Mouse (Mus musculus) erythroblast, adult 5-6 weeks (primary cell): ENCODE data around the gene Lrrc38. TPM values are rescaled to one million over a fixed set of nuclear protein-coding genes. Genes with fewer than 3 reads are reported as not detected.
"Not testable (repeated sequence)": the region's sequence is repeated elsewhere in the genome, so short reads cannot be mapped to it uniquely, and the experiment has no call there.

Experiments used
- ATAC-seq: replicated peaks from 2 replicates; pipeline ENCODE4 v1.8.0; 2016; ENCODE audit warnings: moderate number of reproducible peaks, mild to moderate bottlenecking, moderate TSS enrichment, inconsistent platforms; ENCODE audit not compliant: poor library complexity, low FRiP score, severe bottlenecking
- total RNA-seq, 2 experiments: library from RNA; stranded (forward) in 1 of 2; stranded (reverse) in 1 of 2; fragments of 150-400 nt in 1 of 2; fragments of 200-764, 138-1000 nt in 1 of 2; gene quantifications; 2 replicates each; pipeline versions ENCODE4 v1.2.3 to v1.2.4; 2015 to 2017; ENCODE audit warnings: low replicate concordance in 2 of 2

Lrrc38 gene
- total RNA-seq (2015; ENCODE audit: low replicate concordance) (not detected in 2 replicates), total RNA-seq (2017; ENCODE audit: low replicate concordance) (not detected in 2 replicates)

- no peak for ATAC-seq
These were observed at the start of gene Lrrc38 for GRCm38 (mm10) chr4:143349484-143349906. Gene Lrrc38, plus strand, starts transcription at chr4:143349757.

DNA sequence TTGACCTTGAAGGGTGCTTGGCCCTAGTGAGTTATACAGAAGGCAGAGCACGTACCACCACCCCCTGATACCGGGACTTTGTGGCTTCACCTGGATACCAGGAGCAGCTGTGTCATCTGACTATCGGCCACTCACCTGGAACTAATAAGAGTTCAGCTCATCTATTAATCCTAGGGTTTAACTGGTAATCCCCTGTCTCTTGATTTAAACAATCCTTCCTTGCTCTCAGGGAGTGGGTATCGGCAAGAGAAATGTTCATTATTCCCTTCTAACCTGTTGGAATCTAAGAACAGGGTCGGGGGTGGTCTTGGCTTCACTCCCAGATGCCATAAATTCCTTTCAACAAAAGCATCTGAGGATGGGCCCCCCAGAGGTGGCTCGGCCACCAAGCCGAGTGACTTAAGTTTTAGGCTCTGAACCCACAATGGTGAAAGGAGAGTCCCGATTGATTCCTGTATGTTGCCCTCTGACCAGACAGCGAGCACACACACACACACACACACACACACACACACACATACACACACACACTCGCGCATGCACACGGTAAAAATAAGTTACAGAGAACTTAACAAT, 49.4 kb upstream of the Lrrc38 start:
- ATAC-seq = no peak

DNA sequence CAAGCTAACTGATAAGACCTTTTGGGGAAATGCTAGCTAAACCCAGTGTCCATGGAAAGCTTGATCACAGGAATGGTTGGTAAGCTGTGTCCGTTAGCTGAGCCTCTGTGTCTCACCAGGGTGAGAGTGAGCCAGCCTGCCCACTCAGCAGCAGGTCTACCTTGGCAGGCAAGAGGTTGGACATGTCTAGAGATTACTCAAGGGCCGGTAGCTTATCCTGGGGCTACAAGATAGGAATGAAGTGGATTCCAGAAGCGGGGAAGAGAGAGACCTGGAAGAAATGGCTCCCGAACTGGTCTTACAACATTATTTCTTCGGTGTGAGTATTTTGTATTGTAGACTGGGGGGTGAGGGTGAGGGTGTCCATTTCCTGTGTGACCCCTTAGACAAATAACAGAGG, 48.5 kb upstream of the Lrrc38 start:
- ATAC-seq = no peak

GRCm38 (mm10) chr4:143301875-143302274, 47.7 kb upstream of the Lrrc38 start:
- ATAC-seq = no peak

GRCm38 (mm10) chr4:143302279-143302890, 47.2 kb upstream of the Lrrc38 start:
- ATAC-seq = no peak

DNA sequence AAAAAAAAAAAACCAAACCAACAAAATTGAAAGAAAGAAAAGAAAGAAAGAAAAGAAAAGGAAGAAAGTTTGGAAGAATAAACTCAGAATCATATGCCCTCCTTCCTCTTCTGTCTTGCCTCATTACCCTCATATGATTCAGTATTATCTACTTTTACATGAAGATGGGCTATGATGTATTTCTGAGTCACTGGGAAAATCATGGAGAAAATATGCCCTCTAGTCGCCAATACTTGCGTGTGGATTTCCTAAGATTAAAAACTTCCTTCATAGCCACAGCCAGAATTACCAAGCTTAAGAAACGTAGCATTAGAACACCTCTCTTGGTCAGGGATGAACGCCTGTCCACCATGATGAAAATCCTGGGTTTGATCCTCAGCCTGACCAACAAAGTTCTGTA, 44.5 kb upstream of the Lrrc38 start:
- ATAC-seq = no peak

DNA sequence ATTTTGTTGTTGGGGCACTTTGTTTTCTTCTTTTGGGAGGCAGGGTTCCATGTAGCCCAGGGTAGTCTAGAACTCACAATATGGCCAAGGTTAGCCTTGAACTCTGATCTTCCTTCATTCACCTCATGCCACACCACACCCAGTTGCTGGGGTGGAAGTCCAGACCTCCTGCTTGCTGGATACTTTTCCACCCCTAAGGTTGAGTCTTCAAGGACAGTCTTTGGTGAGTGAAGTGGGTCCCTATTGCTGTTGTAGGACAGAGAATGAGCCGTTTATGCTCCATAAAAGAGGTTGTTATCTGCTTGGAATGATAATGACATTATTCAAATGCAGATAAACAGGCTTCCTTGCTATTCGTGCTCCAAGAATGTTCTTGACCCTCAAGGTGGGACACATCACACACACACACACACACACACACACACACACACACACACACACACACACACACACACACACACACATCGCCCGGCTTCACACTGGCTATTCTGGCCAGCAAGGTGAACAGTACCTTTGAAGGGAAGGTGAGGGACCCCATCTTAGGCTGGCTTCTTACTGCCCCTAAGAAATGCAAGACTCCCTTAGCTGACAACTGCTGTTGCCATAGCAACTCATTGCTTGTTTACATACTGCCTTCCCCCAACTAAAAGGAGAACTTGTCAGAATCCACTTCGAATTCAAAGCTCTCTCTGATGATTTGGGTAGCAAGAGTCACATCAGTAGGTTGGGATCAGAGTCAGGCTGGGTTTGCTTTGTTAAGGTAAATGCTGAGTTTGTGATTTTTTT, 43.4 kb upstream of the Lrrc38 start:
- no peak for ATAC-seq

DNA sequence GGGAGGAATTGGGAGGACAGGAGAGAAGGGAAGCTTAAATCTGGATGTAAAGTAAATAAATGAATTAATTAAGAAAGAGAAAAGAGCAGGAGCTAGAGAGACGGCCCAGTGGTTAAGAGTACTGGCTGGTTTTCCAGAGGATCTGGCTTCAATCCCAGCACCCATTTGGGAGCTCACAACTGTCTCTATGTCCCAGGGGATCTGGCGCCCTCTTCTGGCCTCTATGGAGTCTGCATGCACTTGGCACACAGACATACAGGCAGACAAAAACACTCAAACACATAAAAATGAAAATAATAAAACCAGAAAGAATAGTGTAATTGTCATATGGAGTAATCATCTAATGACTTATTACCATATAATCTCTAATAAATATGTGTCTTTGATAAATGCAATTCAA, 38.2 kb upstream of the Lrrc38 start:
- ATAC-seq = no peak

DNA sequence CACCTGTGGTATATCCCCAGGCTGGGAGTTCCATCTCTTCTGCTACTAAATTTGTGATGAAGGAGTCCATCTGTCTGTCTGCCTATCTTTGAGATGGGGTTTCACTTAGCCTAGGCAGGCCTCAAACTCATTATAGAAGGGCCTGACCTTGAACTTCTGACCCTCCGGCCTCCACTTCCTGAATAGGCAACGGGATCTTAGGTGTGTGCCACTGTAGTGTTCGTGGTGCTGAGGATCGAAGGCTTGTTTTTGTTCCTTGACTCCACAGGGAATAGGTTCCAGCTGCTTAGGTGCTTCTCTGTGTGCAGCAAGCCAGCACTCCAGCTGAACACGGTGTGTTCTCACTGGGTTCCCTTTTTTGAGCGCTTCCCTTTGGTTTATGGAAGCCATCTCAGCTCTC, 36.3 kb upstream of the Lrrc38 start:
- no peak for ATAC-seq

GRCm38 (mm10) chr4:143324176-143324924, 25.2 kb upstream of the Lrrc38 start:
- no peak for ATAC-seq

DNA sequence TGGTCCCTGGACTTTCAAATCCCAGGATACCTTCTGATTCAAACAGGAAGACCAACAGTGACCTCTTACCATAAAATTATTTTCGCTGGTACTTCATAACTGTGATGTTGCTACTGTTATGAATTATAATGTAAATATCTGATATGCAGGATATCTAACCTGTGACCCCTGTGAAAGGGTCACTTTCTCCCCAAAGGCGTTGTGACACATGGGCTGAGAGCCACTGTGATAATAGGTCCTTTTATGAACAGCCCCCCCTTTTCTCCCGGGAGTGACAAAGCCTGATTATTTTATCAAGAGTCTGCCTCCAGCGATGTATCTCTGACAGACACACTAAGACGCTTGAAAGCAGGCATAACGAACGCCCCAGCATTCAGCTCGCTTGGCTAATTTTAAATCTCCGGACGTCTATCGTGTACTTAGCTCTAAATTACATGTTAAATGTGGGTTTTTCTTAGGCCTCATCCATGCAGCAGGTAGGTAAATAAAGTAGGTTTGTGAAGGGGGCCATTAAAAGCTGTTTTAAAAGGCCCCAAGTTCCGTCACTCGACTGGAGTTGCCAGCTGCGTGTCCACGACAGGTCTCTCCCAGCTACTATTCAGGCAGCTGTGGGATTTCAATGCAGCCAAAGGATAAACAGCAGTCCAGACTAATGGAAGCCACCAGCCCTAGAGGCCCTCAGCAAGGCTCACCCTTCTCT, 24.5 kb upstream of the Lrrc38 start:
- no peak for ATAC-seq

GRCm38 (mm10) chr4:143325625-143325941, 24.0 kb upstream of the Lrrc38 start:
- peak; percentile 80 for ATAC-seq

GRCm38 (mm10) chr4:143330566-143330965, 19.0 kb upstream of the Lrrc38 start:
- no peak for ATAC-seq

- ATAC-seq = no peak
These were observed 17.8 kb upstream of the Lrrc38 start for GRCm38 (mm10) chr4:143331787-143332186.

DNA sequence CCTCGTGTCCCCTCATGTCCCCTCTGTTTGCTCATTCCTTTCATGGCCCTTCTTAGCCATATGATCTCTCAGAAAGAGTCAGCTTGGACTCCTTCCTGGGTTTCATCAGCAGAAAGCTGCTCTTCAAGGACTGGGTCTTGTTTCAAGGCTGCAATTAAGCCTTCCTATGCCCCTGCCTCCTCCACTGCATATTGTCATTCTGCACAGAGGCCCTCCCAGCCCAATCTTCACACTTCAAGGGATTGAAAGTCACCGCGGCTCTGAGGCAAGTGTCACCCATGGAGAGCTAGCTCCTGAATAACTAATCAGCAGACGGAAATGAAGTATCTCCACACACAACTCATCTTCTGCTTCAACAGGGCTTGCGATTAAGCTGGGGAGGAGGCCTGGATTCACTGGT, 15.4 kb upstream of the Lrrc38 start:
- no peak for ATAC-seq

GRCm38 (mm10) chr4:143334995-143335394, 14.6 kb upstream of the Lrrc38 start:
- ATAC-seq = no peak

DNA sequence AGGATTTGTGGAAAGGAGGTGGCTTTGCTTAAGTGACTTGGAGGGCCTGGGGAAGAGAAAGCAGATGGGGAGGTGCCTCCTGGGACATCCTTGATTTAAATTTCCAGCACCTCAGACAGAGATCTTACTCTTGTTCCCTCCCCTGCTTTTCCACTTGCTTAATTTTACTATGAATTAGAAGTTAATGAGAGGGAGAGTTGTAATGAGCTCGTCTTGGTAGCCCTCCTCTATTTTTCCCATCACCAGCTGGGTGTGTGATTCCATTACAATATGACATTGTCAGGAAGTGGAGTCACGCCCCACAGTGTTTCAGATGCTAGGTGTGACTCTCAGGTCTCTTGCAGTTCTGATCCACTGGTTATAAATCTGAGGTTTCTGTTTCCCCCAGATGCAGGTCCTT, 13.5 kb upstream of the Lrrc38 start:
- ATAC-seq = no peak

GRCm38 (mm10) chr4:143339808-143340207, 9.7 kb upstream of the Lrrc38 start:
- no peak for ATAC-seq

DNA sequence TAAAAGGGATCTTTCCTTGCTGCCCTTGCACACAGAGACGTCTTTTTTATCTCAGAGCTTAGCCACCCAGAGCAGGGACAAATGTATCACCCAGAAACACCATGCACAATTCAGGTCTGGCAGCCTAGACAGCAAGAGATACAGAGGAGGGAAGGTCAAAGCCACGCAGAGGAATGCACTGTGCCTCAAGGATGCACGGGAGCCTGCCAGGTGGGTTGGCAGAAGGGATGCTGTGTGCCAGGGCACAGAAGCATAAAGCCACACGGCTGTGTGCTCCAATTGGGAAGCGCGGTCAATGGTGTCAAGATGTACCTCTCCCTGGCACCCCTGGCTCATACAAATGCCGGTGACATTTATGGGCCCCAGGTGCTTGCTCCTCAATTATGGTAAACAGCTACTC, 8.1 kb upstream of the Lrrc38 start:
- no peak for ATAC-seq

DNA sequence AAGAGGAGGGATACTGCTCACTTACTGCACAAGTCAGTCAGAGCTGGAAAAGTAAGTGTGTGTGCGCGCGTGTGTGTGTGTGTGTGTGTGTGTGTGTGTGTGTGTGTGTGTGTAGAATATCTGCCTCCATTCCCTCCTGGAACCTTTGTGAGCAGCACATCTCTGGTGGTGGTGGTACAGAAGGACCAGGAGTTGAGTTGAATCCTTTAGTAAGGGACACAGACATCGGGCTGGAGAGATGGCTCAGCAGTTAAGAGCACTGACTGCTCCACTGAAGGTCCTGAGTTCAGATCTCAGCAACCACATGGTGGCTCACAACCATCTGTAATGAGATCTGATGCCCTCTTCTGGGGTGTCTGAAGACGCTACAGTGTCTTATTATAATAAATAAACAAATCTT, 4.1 kb upstream of the Lrrc38 start:
- not testable (repeated sequence) for ATAC-seq
